Mouse (Mus musculus): ENCODE results near the gene 2310022A10Rik. TPM values are rescaled to one million over a fixed set of nuclear protein-coding genes. Genes with fewer than 3 reads are reported as not detected.

2310022A10Rik gene
- polyA plus RNA-seq, 1 experiment from 2014 or later = 41.5 TPM

- Histone ChIP-seq H3K9ac (ENCODE audit: low read length) (no peak overlapping the region), H3K36me3 (ENCODE audit: control insufficient read depth, insufficient read depth) (peaks cover 11% of the 10 kb centered on the region; the same call in 1 of the 2 replicates), H3K27me3 (ENCODE audit: control insufficient read depth, insufficient read depth, low read length) (no peaks in the 10 kb centered on the region), H3K4me1 (ENCODE audit: control insufficient read depth, insufficient read depth, low read length) (peaks cover 68% of the 10 kb centered on the region), H3K4me2 (ENCODE audit: low read depth, low read length) (0 out of 2 replicates have a peak overlapping the region, but pooled peaks have one; percentile 2), H3K9me3 (replicated peaks; ENCODE audit: control insufficient read depth, low read length) (no peaks in the 10 kb centered on the region), H3K4me3 (ENCODE audit: low read length) (no peak overlapping the region), H3K27ac (ENCODE audit: low read length) (peak overlapping the region; percentile 26)
- WGBS = 29% methylated on average over 2 of the region's 2 CpGs
- ATAC-seq (replicated peaks; ENCODE audit: extremely low read depth, insufficient read depth, low FRiP score) = no peak
Observed at GRCm38 (mm10) chr7:27609688-27610087, 56.7 kb downstream of the 2310022A10Rik start.

GRCm38 (mm10) chr7:27610370-27610769 is 57.3 kb downstream of the 2310022A10Rik start:
- Histone ChIP-seq H3K9me3 (replicated peaks; ENCODE audit: control insufficient read depth, low read length) (no peaks in the 10 kb centered on the region), H3K27me3 (ENCODE audit: control insufficient read depth, insufficient read depth, low read length) (no peaks in the 10 kb centered on the region), H3K4me1 (ENCODE audit: control insufficient read depth, insufficient read depth, low read length) (peaks cover 61% of the 10 kb centered on the region), H3K4me3 (ENCODE audit: low read length) (no peak overlapping the region), H3K4me2 (ENCODE audit: low read depth, low read length) (no peak overlapping the region), H3K9ac (ENCODE audit: low read length) (no peak overlapping the region), H3K36me3 (ENCODE audit: control insufficient read depth, insufficient read depth) (peaks cover 11% of the 10 kb centered on the region; the same call in 1 of the 2 replicates), H3K27ac (ENCODE audit: low read length) (no peak overlapping the region)
- WGBS = 87% methylated on average over 3 of the region's 3 CpGs
- no peak for ATAC-seq (replicated peaks; ENCODE audit: extremely low read depth, insufficient read depth, low FRiP score)

GRCm38 (mm10) chr7:27610871-27611270 is 57.8 kb downstream of the 2310022A10Rik start:
- no peaks in the 10 kb centered on the region for H3K27me3 ChIP-seq (ENCODE audit: control insufficient read depth, insufficient read depth, low read length)
- H3K4me3 ChIP-seq (ENCODE audit: low read length) = no peak overlapping the region
- peaks cover 11% of the 10 kb centered on the region; the same call in 1 of the 2 replicates for H3K36me3 ChIP-seq (ENCODE audit: control insufficient read depth, insufficient read depth)
- H3K4me1 ChIP-seq (ENCODE audit: control insufficient read depth, insufficient read depth, low read length) = peaks cover 56% of the 10 kb centered on the region
- no peaks in the 10 kb centered on the region for H3K9me3 ChIP-seq (replicated peaks; ENCODE audit: control insufficient read depth, low read length)
- no peak overlapping the region for H3K9ac ChIP-seq (ENCODE audit: low read length)
- no peak overlapping the region for H3K27ac ChIP-seq (ENCODE audit: low read length)
- WGBS = 89% methylated on average over 5 of the region's 5 CpGs
- no peak overlapping the region for H3K4me2 ChIP-seq (ENCODE audit: low read depth, low read length)
- ATAC-seq (replicated peaks; ENCODE audit: extremely low read depth, insufficient read depth, low FRiP score) = no peak

GRCm38 (mm10) chr7:27612940-27613339 is 59.9 kb downstream of the 2310022A10Rik start:
- Histone ChIP-seq H3K9ac (ENCODE audit: low read length) (no peak overlapping the region), H3K4me1 (ENCODE audit: control insufficient read depth, insufficient read depth, low read length) (peaks cover 36% of the 10 kb centered on the region), H3K27me3 (ENCODE audit: control insufficient read depth, insufficient read depth, low read length) (no peaks in the 10 kb centered on the region), H3K9me3 (replicated peaks; ENCODE audit: control insufficient read depth, low read length) (no peaks in the 10 kb centered on the region), H3K4me3 (ENCODE audit: low read length) (no peak overlapping the region), H3K4me2 (ENCODE audit: low read depth, low read length) (no peak overlapping the region), H3K27ac (ENCODE audit: low read length) (no peak overlapping the region), H3K36me3 (ENCODE audit: control insufficient read depth, insufficient read depth) (peaks cover 13% of the 10 kb centered on the region; the same call in 1 of the 2 replicates)
- no peak for ATAC-seq (replicated peaks; ENCODE audit: extremely low read depth, insufficient read depth, low FRiP score)
- 57% methylated on average over 4 of the region's 4 CpGs for WGBS

- H3K36me3 ChIP-seq (ENCODE audit: control insufficient read depth, insufficient read depth) = peaks cover 21% of the 10 kb centered on the region
- no peak for ATAC-seq (replicated peaks; ENCODE audit: extremely low read depth, insufficient read depth, low FRiP score)
- no peaks in the 10 kb centered on the region for H3K9me3 ChIP-seq (replicated peaks; ENCODE audit: control insufficient read depth, low read length)
- no peak overlapping the region for H3K9ac ChIP-seq (ENCODE audit: low read length)
- no peak overlapping the region for H3K4me2 ChIP-seq (ENCODE audit: low read depth, low read length)
- H3K27me3 ChIP-seq (ENCODE audit: control insufficient read depth, insufficient read depth, low read length) = no peaks in the 10 kb centered on the region
- WGBS = 76% methylated on average over 8 of the region's 8 CpGs
- peaks cover 26% of the 10 kb centered on the region for H3K4me1 ChIP-seq (ENCODE audit: control insufficient read depth, insufficient read depth, low read length)
- no peak overlapping the region for H3K4me3 ChIP-seq (ENCODE audit: low read length)
- H3K27ac ChIP-seq (ENCODE audit: low read length) = no peak overlapping the region
Observed at GRCm38 (mm10) chr7:27613751-27614499, 60.9 kb downstream of the 2310022A10Rik start.

GRCm38 (mm10) chr7:27621028-27621427 is 68.0 kb downstream of the 2310022A10Rik start:
- Histone ChIP-seq H3K4me2 (ENCODE audit: low read depth, low read length) (no peak overlapping the region), H3K4me1 (ENCODE audit: control insufficient read depth, insufficient read depth, low read length) (no peaks in the 10 kb centered on the region), H3K27ac (ENCODE audit: low read length) (no peak overlapping the region), H3K36me3 (ENCODE audit: control insufficient read depth, insufficient read depth) (peaks cover 44% of the 10 kb centered on the region), H3K9ac (ENCODE audit: low read length) (no peak overlapping the region), H3K9me3 (replicated peaks; ENCODE audit: control insufficient read depth, low read length) (no peaks in the 10 kb centered on the region), H3K27me3 (ENCODE audit: control insufficient read depth, insufficient read depth, low read length) (no peaks in the 10 kb centered on the region), H3K4me3 (ENCODE audit: low read length) (no peak overlapping the region)
- 81% methylated on average over 6 of the region's 6 CpGs for WGBS
- no peak for ATAC-seq (replicated peaks; ENCODE audit: extremely low read depth, insufficient read depth, low FRiP score)

GRCm38 (mm10) chr7:27622234-27622633 is 69.2 kb downstream of the 2310022A10Rik start:
- Histone ChIP-seq H3K4me1 (ENCODE audit: control insufficient read depth, insufficient read depth, low read length) (no peaks in the 10 kb centered on the region), H3K4me2 (ENCODE audit: low read depth, low read length) (no peak overlapping the region), H3K4me3 (ENCODE audit: low read length) (no peak overlapping the region), H3K9me3 (replicated peaks; ENCODE audit: control insufficient read depth, low read length) (no peaks in the 10 kb centered on the region), H3K27ac (ENCODE audit: low read length) (no peak overlapping the region), H3K9ac (ENCODE audit: low read length) (no peak overlapping the region), H3K27me3 (ENCODE audit: control insufficient read depth, insufficient read depth, low read length) (no peaks in the 10 kb centered on the region), H3K36me3 (ENCODE audit: control insufficient read depth, insufficient read depth) (peaks cover 44% of the 10 kb centered on the region)
- WGBS = 93% methylated on average over 1 of the region's 1 CpGs
- no peak for ATAC-seq (replicated peaks; ENCODE audit: extremely low read depth, insufficient read depth, low FRiP score)

GRCm38 (mm10) chr7:27624967-27625366 is 71.9 kb downstream of the 2310022A10Rik start:
- Histone ChIP-seq H3K9me3 (replicated peaks; ENCODE audit: control insufficient read depth, low read length) (no peaks in the 10 kb centered on the region), H3K9ac (ENCODE audit: low read length) (no peak overlapping the region), H3K36me3 (ENCODE audit: control insufficient read depth, insufficient read depth) (peaks cover 47% of the 10 kb centered on the region), H3K4me1 (ENCODE audit: control insufficient read depth, insufficient read depth, low read length) (no peaks in the 10 kb centered on the region), H3K27me3 (ENCODE audit: control insufficient read depth, insufficient read depth, low read length) (no peaks in the 10 kb centered on the region), H3K27ac (ENCODE audit: low read length) (no peak overlapping the region), H3K4me3 (ENCODE audit: low read length) (no peak overlapping the region), H3K4me2 (ENCODE audit: low read depth, low read length) (no peak overlapping the region)
- no peak for ATAC-seq (replicated peaks; ENCODE audit: extremely low read depth, insufficient read depth, low FRiP score)

GRCm38 (mm10) chr7:27627707-27628106 is 74.7 kb downstream of the 2310022A10Rik start:
- WGBS = 89% methylated on average over 7 of the region's 7 CpGs
- Histone ChIP-seq H3K9me3 (replicated peaks; ENCODE audit: control insufficient read depth, low read length) (no peaks in the 10 kb centered on the region), H3K9ac (ENCODE audit: low read length) (no peak overlapping the region), H3K27ac (ENCODE audit: low read length) (no peak overlapping the region), H3K36me3 (ENCODE audit: control insufficient read depth, insufficient read depth) (peaks cover 44% of the 10 kb centered on the region), H3K4me3 (ENCODE audit: low read length) (no peak overlapping the region), H3K27me3 (ENCODE audit: control insufficient read depth, insufficient read depth, low read length) (no peaks in the 10 kb centered on the region), H3K4me1 (ENCODE audit: control insufficient read depth, insufficient read depth, low read length) (no peaks in the 10 kb centered on the region), H3K4me2 (ENCODE audit: low read depth, low read length) (no peak overlapping the region)
- ATAC-seq (replicated peaks; ENCODE audit: extremely low read depth, insufficient read depth, low FRiP score) = no peak

All from heart, embryonic 16.5 days (tissue).